Mouse (Mus musculus): ENCODE data around the gene Olfr1036. TPM values are rescaled to one million over a fixed set of nuclear protein-coding genes. Genes with fewer than 3 reads are reported as not detected.
"Not testable (repeated sequence)": the region's sequence is repeated elsewhere in the genome, so short reads cannot be mapped to it uniquely, and the experiment has no call there.

Gene Olfr1036
- polyA plus RNA-seq (2015; fragmentation: Nextera tagmentation; extraction: Ambion mirVana), result not detected in 2 replicates

DNA sequence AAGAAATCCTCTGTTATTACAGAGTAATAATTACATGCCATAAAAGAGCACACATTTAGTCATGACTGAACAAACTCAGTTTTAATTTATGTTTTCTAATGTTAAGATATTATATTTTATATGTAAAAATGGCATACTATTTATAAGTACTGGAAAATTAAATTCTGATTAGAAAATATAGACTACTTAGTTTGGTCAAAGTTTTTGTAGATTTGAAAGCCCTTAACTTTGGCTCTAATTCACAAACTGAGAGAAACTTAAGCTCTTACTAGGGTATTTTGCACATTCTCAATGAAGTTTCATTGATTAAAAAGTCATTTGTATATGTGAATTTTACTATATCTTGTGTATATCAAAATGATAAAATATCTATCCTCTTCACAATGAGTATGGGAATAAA is at the start of gene Olfr1036:
TSS of gene Olfr1036 (plus strand) at position 301 of the 400 bp plus-strand sequence.
- H3K27me3 ChIP-seq (replicated peaks); H3K27ac ChIP-seq; H3K36me3 ChIP-seq (replicated peaks); H3K9me3 ChIP-seq; H3K4me3 ChIP-seq; H3K4me1 ChIP-seq; ATAC-seq (replicated peaks); H3K9ac ChIP-seq; H3K4me2 ChIP-seq: not testable (repeated sequence)

DNA sequence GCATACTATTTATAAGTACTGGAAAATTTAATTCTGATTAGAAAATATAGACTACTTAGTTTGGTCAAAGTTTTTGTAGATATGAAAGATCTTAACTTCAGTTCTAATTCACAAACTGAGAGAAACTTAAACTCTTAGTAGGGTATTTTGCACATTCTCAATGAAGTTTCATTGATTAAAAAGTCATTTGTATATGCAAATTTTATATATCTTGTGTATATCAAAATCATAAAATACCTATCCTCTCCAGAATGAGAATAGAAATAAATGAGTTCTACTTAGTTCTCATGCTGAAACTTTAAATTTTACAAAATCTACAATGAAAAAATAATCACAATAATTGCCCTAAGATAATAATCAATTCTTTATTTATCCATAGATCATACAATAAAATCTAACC is 28.2 kb upstream of the Olfr1036 start, which contains the start of gene Olfr1034:
TSS of gene Olfr1034 (plus strand) at position 301 of the 400 bp plus-strand sequence.
- H3K27me3 ChIP-seq (replicated peaks), result no peaks in the 10 kb centered on the region
- no peak within 1 kb of the TSS for H3K4me2 ChIP-seq
- H3K9ac ChIP-seq, result no peak within 1 kb of the TSS
- H3K36me3 ChIP-seq (replicated peaks), result no peaks in the 10 kb centered on the region
- H3K9me3 ChIP-seq, result no peaks in the 10 kb centered on the region
- ATAC-seq (replicated peaks), result no peak
- no peaks in the 10 kb centered on the region for H3K4me1 ChIP-seq
- no peak within 1 kb of the TSS for H3K27ac ChIP-seq
- no peak within 1 kb of the TSS for H3K4me3 ChIP-seq

DNA sequence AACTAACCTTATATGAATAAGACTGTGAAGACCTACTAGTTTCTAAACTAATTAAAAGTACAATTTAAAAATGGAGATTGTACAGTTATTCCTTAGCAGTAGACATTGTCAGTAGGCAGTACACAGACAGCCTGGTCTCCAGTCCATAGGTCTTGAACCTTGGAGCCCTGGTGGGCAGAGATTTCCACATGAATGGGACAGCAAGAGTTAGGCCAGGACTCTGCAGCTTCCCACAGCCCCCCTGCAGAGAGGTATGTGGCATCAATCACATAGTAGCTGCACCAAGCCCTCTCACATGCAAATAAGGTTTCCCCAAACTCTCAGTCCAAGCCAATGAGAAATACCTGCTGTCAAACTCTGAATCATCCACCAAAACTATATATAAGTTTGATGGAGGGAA is 23.0 kb upstream of the Olfr1036 start:
- H3K4me1 ChIP-seq; H3K9me3 ChIP-seq; H3K27me3 ChIP-seq (replicated peaks); H3K9ac ChIP-seq; H3K4me2 ChIP-seq; H3K4me3 ChIP-seq; H3K36me3 ChIP-seq (replicated peaks); H3K27ac ChIP-seq; ATAC-seq (replicated peaks): not testable (repeated sequence)

DNA sequence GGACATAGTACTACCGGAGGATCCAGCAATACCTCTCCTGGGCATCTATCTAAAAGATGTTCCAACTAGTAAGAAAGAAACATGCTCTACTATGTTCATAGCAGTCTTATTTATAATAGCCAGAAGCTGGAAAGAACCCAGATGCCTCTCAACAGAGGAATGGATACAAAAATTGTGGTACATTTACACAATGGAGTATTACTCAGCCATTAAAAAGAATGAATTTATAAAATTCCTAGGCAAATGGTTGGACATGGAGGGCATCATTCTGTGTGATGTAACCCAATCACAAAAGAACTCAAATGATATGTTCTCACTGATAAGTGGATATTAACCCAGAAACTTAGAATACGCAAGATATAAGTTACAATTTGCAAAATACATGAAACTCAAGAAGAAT is 10.0 kb upstream of the Olfr1036 start:
- H3K4me2 ChIP-seq; H3K9ac ChIP-seq; H3K9me3 ChIP-seq; H3K27ac ChIP-seq; H3K27me3 ChIP-seq (replicated peaks); H3K4me1 ChIP-seq; H3K36me3 ChIP-seq (replicated peaks); H3K4me3 ChIP-seq; ATAC-seq (replicated peaks): not testable (repeated sequence)
- 92% methylated on average over 2 of the region's 2 CpGs for WGBS

DNA sequence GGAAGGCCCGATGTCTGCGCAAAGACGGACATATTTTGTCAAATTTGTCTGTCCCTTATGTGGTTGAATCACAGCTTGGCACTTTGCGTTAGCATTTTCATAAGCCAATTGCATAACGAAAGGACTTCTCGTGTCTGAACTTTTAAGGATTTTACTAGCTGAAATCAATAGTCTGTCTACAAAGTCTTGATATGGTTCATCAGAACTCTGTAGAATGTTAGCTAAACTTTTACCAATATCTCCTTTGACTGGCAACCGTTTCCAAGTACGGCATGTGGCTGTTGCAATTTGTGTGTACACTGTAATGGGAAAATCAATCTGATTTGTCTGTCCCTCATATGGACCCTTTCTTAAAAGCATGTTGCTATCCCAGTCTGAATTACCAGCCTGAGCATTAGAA is 3.6 kb upstream of the Olfr1036 start:
- Histone ChIP-seq H3K27ac (no peak overlapping the region), H3K4me1 (no peaks in the 10 kb centered on the region), H3K9me3 (no peaks in the 10 kb centered on the region), H3K4me3 (no peak overlapping the region), H3K4me2 (no peak overlapping the region), H3K27me3 (replicated peaks) (no peaks in the 10 kb centered on the region), H3K9ac (no peak overlapping the region), H3K36me3 (replicated peaks) (no peaks in the 10 kb centered on the region)
- no peak for ATAC-seq (replicated peaks)
- 96% methylated on average over 8 of the region's 8 CpGs for WGBS

DNA sequence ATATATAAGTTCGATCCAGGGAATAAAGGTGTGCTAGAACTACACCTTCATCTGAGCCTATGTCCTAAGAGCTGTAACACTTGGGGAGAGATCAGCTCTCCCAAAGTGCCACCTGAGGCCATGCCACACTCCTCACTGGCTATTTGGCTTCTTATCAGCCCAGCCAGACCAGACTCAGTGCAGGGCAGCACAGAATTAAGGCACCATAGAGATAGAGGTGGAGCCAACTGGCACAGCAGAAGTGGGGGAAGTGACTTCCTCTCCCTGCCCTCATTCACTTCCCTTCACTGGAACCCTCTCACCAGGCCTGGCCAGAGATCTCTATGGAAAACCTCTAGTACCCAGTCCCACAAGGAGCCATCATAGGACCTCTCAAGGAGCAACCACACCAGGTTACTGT is 6.7 kb downstream of the Olfr1036 start:
- 97% methylated on average over 1 of the region's 1 CpGs for WGBS
- not testable (repeated sequence) for H3K9ac ChIP-seq; H3K27me3 ChIP-seq (replicated peaks); H3K4me3 ChIP-seq; ATAC-seq (replicated peaks); H3K36me3 ChIP-seq (replicated peaks); H3K4me1 ChIP-seq; H3K9me3 ChIP-seq; H3K27ac ChIP-seq; H3K4me2 ChIP-seq

DNA sequence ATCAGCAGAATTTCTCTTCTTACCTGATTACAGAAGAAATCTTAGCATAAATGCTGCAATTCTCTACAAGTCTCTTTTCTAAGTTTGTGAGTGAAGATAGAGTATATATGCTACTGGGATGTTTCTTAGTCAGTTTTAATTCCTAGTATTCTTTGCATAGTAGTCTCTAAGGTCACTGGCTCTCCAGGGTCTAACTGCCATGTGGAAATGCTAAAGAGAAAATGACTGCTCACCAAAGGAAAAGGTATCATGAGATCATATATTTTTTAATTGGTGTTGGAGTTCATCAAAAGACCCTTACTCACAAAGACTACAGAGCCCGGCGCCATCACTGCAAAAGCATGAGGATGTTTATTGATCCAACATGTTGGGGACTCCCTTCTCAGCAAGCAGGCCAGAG is 13.5 kb downstream of the Olfr1036 start, which contains the start of gene Olfr1037:
TSS of gene Olfr1037 (minus strand) at position 101 of the 400 bp plus-strand sequence.
- Histone ChIP-seq H3K4me1 (no peaks in the 10 kb centered on the region), H3K4me2 (no peak within 1 kb of the TSS), H3K9ac (no peak within 1 kb of the TSS), H3K4me3 (no peak within 1 kb of the TSS), H3K9me3 (no peaks in the 10 kb centered on the region), H3K27ac (no peak within 1 kb of the TSS), H3K27me3 (replicated peaks) (no peaks in the 10 kb centered on the region), H3K36me3 (replicated peaks) (no peaks in the 10 kb centered on the region)
- WGBS, result 90% methylated on average over 2 of the region's 2 CpGs
- no peak for ATAC-seq (replicated peaks)

Other genes starting within 250 kb of the Olfr1036 start
- gene Olfr1019, start 228.5 kb upstream of the Olfr1036 start, polyA plus RNA-seq (2015; fragmentation: Nextera tagmentation; extraction: Ambion mirVana), result not detected in 2 replicates
- not detected in 2 replicates for gene Olfr1020, start 227.0 kb upstream of the Olfr1036 start, polyA plus RNA-seq (2015; fragmentation: Nextera tagmentation; extraction: Ambion mirVana)
- gene Olfr1022, start 205.4 kb upstream of the Olfr1036 start, polyA plus RNA-seq (2015; fragmentation: Nextera tagmentation; extraction: Ambion mirVana), result not detected in 2 replicates
- not detected in 2 replicates for gene Olfr1023, start 188.4 kb upstream of the Olfr1036 start, polyA plus RNA-seq (2015; fragmentation: Nextera tagmentation; extraction: Ambion mirVana)
- not detected in 2 replicates for gene Olfr1024, start 168.9 kb upstream of the Olfr1036 start, polyA plus RNA-seq (2015; fragmentation: Nextera tagmentation; extraction: Ambion mirVana)
- gene Olfr1025-ps1, start 158.8 kb upstream of the Olfr1036 start, polyA plus RNA-seq (2015; fragmentation: Nextera tagmentation; extraction: Ambion mirVana), result not detected in 2 replicates
- gene Olfr1026, start 152.4 kb upstream of the Olfr1036 start, polyA plus RNA-seq (2015; fragmentation: Nextera tagmentation; extraction: Ambion mirVana), result not detected in 2 replicates
- not detected in 2 replicates for gene Olfr1028, start 123.6 kb upstream of the Olfr1036 start, polyA plus RNA-seq (2015; fragmentation: Nextera tagmentation; extraction: Ambion mirVana)
- gene Olfr1029, start 100.1 kb upstream of the Olfr1036 start, polyA plus RNA-seq (2015; fragmentation: Nextera tagmentation; extraction: Ambion mirVana), result not detected in 2 replicates
- not detected in 2 replicates for gene Olfr1030, start 94.7 kb upstream of the Olfr1036 start, polyA plus RNA-seq (2015; fragmentation: Nextera tagmentation; extraction: Ambion mirVana)
- gene Olfr1031, start 83.7 kb upstream of the Olfr1036 start, polyA plus RNA-seq (2015; fragmentation: Nextera tagmentation; extraction: Ambion mirVana), result not detected in 2 replicates
- gene Olfr1032, start 68.5 kb upstream of the Olfr1036 start, polyA plus RNA-seq (2015; fragmentation: Nextera tagmentation; extraction: Ambion mirVana), result not detected in 2 replicates
- gene Olfr1033, start 53.4 kb upstream of the Olfr1036 start, polyA plus RNA-seq (2015; fragmentation: Nextera tagmentation; extraction: Ambion mirVana), result not detected in 2 replicates
- gene Olfr1034, start 28.1 kb upstream of the Olfr1036 start, polyA plus RNA-seq (2015; fragmentation: Nextera tagmentation; extraction: Ambion mirVana), result not detected in 2 replicates
- gene Olfr1037, start 13.4 kb downstream of the Olfr1036 start, polyA plus RNA-seq (2015; fragmentation: Nextera tagmentation; extraction: Ambion mirVana), result not detected in 2 replicates
- gene Olfr1039, start 61.9 kb downstream of the Olfr1036 start, polyA plus RNA-seq (2015; fragmentation: Nextera tagmentation; extraction: Ambion mirVana), result not detected in 2 replicates
- gene Olfr1040, start 72.7 kb downstream of the Olfr1036 start, polyA plus RNA-seq (2015; fragmentation: Nextera tagmentation; extraction: Ambion mirVana), result not detected in 2 replicates
- gene Olfr1042, start 87.8 kb downstream of the Olfr1036 start, polyA plus RNA-seq (2015; fragmentation: Nextera tagmentation; extraction: Ambion mirVana), result not detected in 2 replicates
- gene Olfr1043, start 93.5 kb downstream of the Olfr1036 start, polyA plus RNA-seq (2015; fragmentation: Nextera tagmentation; extraction: Ambion mirVana), result not detected in 2 replicates
- gene Olfr1044, start 103.8 kb downstream of the Olfr1036 start, polyA plus RNA-seq (2015; fragmentation: Nextera tagmentation; extraction: Ambion mirVana), result not detected in 2 replicates
- not detected in 2 replicates for gene Olfr52, start 111.7 kb downstream of the Olfr1036 start, polyA plus RNA-seq (2015; fragmentation: Nextera tagmentation; extraction: Ambion mirVana)
- not detected in 2 replicates for gene Olfr1045, start 129.0 kb downstream of the Olfr1036 start, polyA plus RNA-seq (2015; fragmentation: Nextera tagmentation; extraction: Ambion mirVana)
- gene Olfr1046, start 145.3 kb downstream of the Olfr1036 start, polyA plus RNA-seq (2015; fragmentation: Nextera tagmentation; extraction: Ambion mirVana), result not detected in 2 replicates
- gene Olfr1047, start 157.4 kb downstream of the Olfr1036 start, polyA plus RNA-seq (2015; fragmentation: Nextera tagmentation; extraction: Ambion mirVana), result not detected in 2 replicates
- not detected in 2 replicates for gene Olfr1048, start 166.3 kb downstream of the Olfr1036 start, polyA plus RNA-seq (2015; fragmentation: Nextera tagmentation; extraction: Ambion mirVana)
- gene Olfr1049, start 184.3 kb downstream of the Olfr1036 start, polyA plus RNA-seq (2015; fragmentation: Nextera tagmentation; extraction: Ambion mirVana), result not detected in 2 replicates
- gene Olfr1051, start 205.1 kb downstream of the Olfr1036 start, polyA plus RNA-seq (2015; fragmentation: Nextera tagmentation; extraction: Ambion mirVana), result not detected in 2 replicates
- gene Olfr1052, start 218.5 kb downstream of the Olfr1036 start, polyA plus RNA-seq (2015; fragmentation: Nextera tagmentation; extraction: Ambion mirVana), result not detected in 2 replicates
- not detected in 2 replicates for gene Olfr1053, start 241.3 kb downstream of the Olfr1036 start, polyA plus RNA-seq (2015; fragmentation: Nextera tagmentation; extraction: Ambion mirVana)